12 mouse cellular contexts compared by ENCODE assay signal in the genomic region with DNA sequence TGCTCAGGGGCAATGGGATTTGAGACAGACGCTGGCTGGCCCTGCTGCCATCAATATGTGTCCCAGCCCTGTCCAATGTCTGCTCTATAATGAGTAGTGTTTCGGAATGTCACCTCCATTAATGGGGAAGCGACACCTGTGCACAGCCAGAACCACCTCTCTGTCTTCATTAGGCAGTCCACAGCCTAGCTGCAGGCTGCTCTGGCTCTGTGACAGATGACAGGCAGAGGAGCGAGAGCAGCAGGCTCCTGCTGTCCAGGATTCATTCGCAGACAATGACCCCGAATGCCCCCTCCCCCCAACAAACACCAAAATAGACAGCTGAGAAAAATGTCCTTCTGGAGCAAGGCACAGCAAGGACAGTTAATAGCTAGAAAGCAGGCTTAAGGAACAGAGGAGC. TPM values are rescaled to one million over a fixed set of nuclear protein-coding genes. Genes with fewer than 3 reads are reported as not detected.
DNase-seq lines count a peak whose midpoint lies in the region; ATAC-seq and TF ChIP-seq lines count a peak whose summit lies in the region.
"Had no signal": no experiment of that assay in that cellular context is flagged by ENCODE, and none has a peak within 500 bp of the region (broad histone marks: within the 10 kb centered on the region; RNA-seq: fewer than 3 reads in every experiment).

No protein-coding gene starts in this region.

- no peak for TF ChIP-seq CTCF in heart, postnatal 0 days (IDR thresholded peaks at IDR 0.05; ENCODE audit: low read depth)

- no peaks in the 10 kb centered on the region for H3K9me3 ChIP-seq in heart, postnatal 0 days (replicated peaks; ENCODE audit: control insufficient read depth, low read length)
- no peaks in the 10 kb centered on the region for H3K9me3 ChIP-seq in hindbrain, embryonic 10.5 days
- no peaks in the 10 kb centered on the region for H3K9me3 ChIP-seq in midbrain, embryonic 16.5 days (replicated peaks; ENCODE audit: control insufficient read depth, low read length, poor library complexity, severe bottlenecking)
- H3K9me3 ChIP-seq: lung, embryonic 15.5 days had no signal

- H3K4me2 ChIP-seq in heart, postnatal 0 days (ENCODE audit: low read depth, low read length), result no peak overlapping the region
- no peak overlapping the region for H3K4me2 ChIP-seq in midbrain, embryonic 16.5 days (ENCODE audit: low read length)

- no peak for TF ChIP-seq EP300 in heart, postnatal 0 days (IDR thresholded peaks at IDR 0.05; ENCODE audit: low read depth)

- H3K27me3 ChIP-seq in heart, postnatal 0 days (ENCODE audit: control insufficient read depth, insufficient read depth, low read length), result peaks cover 40% of the 10 kb centered on the region
- peaks cover 26% of the 10 kb centered on the region; the same call in 1 of the 2 replicates for H3K27me3 ChIP-seq in hindbrain, embryonic 10.5 days (ENCODE audit: insufficient read depth, poor library complexity, severe bottlenecking)
- H3K27me3 ChIP-seq in midbrain, embryonic 16.5 days (ENCODE audit: control insufficient read depth, insufficient read depth, low read depth, low read length), result no peaks in the 10 kb centered on the region

- no peaks in the 10 kb centered on the region for H3K4me1 ChIP-seq in heart, postnatal 0 days (ENCODE audit: control insufficient read depth, insufficient read depth)
- H3K4me1 ChIP-seq in hindbrain, embryonic 10.5 days (replicated peaks), result peaks cover 45% of the 10 kb centered on the region
- H3K4me1 ChIP-seq in midbrain, embryonic 16.5 days (ENCODE audit: control insufficient read depth, insufficient read depth, low read length), result peaks cover 54% of the 10 kb centered on the region

- no peak overlapping the region for H3K4me3 ChIP-seq in heart, postnatal 0 days (ENCODE audit: low read depth, low read length)
- H3K4me3 ChIP-seq in hindbrain, embryonic 10.5 days, result no peak overlapping the region
- H3K4me3 ChIP-seq in midbrain, embryonic 16.5 days (ENCODE audit: low read depth, low read length), result no peak overlapping the region

- no peak for ATAC-seq in heart, postnatal 0 days (ENCODE audit: insufficient read depth, low read depth)
- peak; percentile 47 for ATAC-seq in midbrain, embryonic 16.5 days

- no peak overlapping the region for H3K27ac ChIP-seq in heart, postnatal 0 days (ENCODE audit: low read depth)
- H3K27ac ChIP-seq in hindbrain, embryonic 10.5 days, result peak overlapping the region; percentile 72
- H3K27ac ChIP-seq in midbrain, embryonic 16.5 days (ENCODE audit: low read length), result peak overlapping the region; percentile 62
- H3K27ac ChIP-seq: lung, embryonic 15.5 days had no signal

- WGBS in heart, postnatal 0 days, result 43% methylated on average over 6 of the region's 6 CpGs
- WGBS in hindbrain, embryonic 10.5 days, result 26% methylated on average over 6 of the region's 6 CpGs
- 20% methylated on average over 6 of the region's 6 CpGs for WGBS in midbrain, embryonic 16.5 days

- no peaks in the 10 kb centered on the region for H3K36me3 ChIP-seq in heart, postnatal 0 days (replicated peaks; ENCODE audit: control insufficient read depth, insufficient read depth, low read length)
- no peaks in the 10 kb centered on the region for H3K36me3 ChIP-seq in hindbrain, embryonic 10.5 days
- no peaks in the 10 kb centered on the region for H3K36me3 ChIP-seq in midbrain, embryonic 16.5 days (ENCODE audit: control insufficient read depth, insufficient read depth, low read length)
- H3K36me3 ChIP-seq: lung, embryonic 15.5 days had no signal

- peak; percentile 2 for DNase-seq in heart, postnatal 0 days (ENCODE audit: low spot score)
- no peak for DNase-seq in heart, adult 11 months
- peak; percentile 30 to 38 for DNase-seq in cerebellum, postnatal 36 days
- peak; percentile 47 for DNase-seq in hindbrain, embryonic 10.5 days (ENCODE audit: low spot score)
- no peak for DNase-seq in left cerebral cortex, postnatal 10 days (ENCODE audit: extremely low spot score in 1 of 2, low spot score in 2 of 2)
- DNase-seq in T-cell, adult 2 months (ENCODE audit: low spot score), result no peak

- H3K9ac ChIP-seq in heart, postnatal 0 days (replicated peaks; ENCODE audit: low read depth, low read length), result no peak overlapping the region
- H3K9ac ChIP-seq in midbrain, embryonic 16.5 days (ENCODE audit: low read depth, low read length), result peak overlapping the region; percentile 7; the same call in 1 of the 2 replicates
- H3K9ac ChIP-seq: lung, embryonic 15.5 days had no signal

- intact Hi-C loops in left cerebral cortex, postnatal 10 days (cut with DNase I), result loop anchor here (5.0 kb wide), 1 partner anchor 94 kb away; no protein-coding TSS in a partner anchor

RNA-seq across cellular contexts. Expression of gene Gm10188, which starts 16.5 kb away (rescaled TPM):
- total RNA-seq in heart, postnatal 0 days (2014; rRNA removed; ENCODE audit: low replicate concordance), result not detected in 2 replicates
- not detected in 2 replicates for polyA plus RNA-seq in heart, postnatal 0 days (2015; fragmentation: Nextera tagmentation; extraction: Ambion mirVana)
- 0.24 and 0.31 TPM in 2 replicates for polyA plus RNA-seq in hindbrain, embryonic 10.5 days (2016; fragmentation: Nextera tagmentation; extraction: Ambion mirVana)
- 0.28 and 0.63 TPM in 2 replicates for polyA plus RNA-seq in midbrain, embryonic 16.5 days (2015; fragmentation: Nextera tagmentation; extraction: Ambion mirVana)
- not detected for total RNA-seq in left cerebral cortex, postnatal 10 days (2021)
- total RNA-seq: heart, adult 8-10 months; neutrophil, adult 5-6 weeks had no signal
- polyA plus RNA-seq: intestine, embryonic 14.5 days; limb, embryonic 11.5 days; lung, embryonic 15.5 days had no signal

RNA-seq across cellular contexts. Expression of gene AC124108.1, which starts 21.8 kb away (rescaled TPM):
- total RNA-seq in heart, postnatal 0 days (2014; rRNA removed; ENCODE audit: low replicate concordance), result 0.39 TPM in 1 of 2 replicates, not detected in the other
- polyA plus RNA-seq in heart, postnatal 0 days (2015; fragmentation: Nextera tagmentation; extraction: Ambion mirVana), result not detected in 2 replicates
- polyA plus RNA-seq in hindbrain, embryonic 10.5 days (2016; fragmentation: Nextera tagmentation; extraction: Ambion mirVana), result 1.6 and 2.8 TPM in 2 replicates
- polyA plus RNA-seq in midbrain, embryonic 16.5 days (2015; fragmentation: Nextera tagmentation; extraction: Ambion mirVana), result 2.8 and 4.0 TPM in 2 replicates
- 1 to 10 TPM; 3.2 TPM for total RNA-seq in left cerebral cortex, postnatal 10 days (2021)
- total RNA-seq: neutrophil, adult 5-6 weeks had no signal

RNA-seq across cellular contexts. Expression of gene Lemd1, which starts 21.8 kb away (rescaled TPM):
- not detected in 2 replicates for total RNA-seq in heart, postnatal 0 days (2014; rRNA removed; ENCODE audit: low replicate concordance)
- polyA plus RNA-seq in heart, postnatal 0 days (2015; fragmentation: Nextera tagmentation; extraction: Ambion mirVana), result not detected in 2 replicates
- polyA plus RNA-seq in hindbrain, embryonic 10.5 days (2016; fragmentation: Nextera tagmentation; extraction: Ambion mirVana), result 2.6 and 7.7 TPM in 2 replicates
- 16.2 and 18.0 TPM in 2 replicates for polyA plus RNA-seq in midbrain, embryonic 16.5 days (2015; fragmentation: Nextera tagmentation; extraction: Ambion mirVana)
- 1 to 10 TPM; 4.4 to 5.2 TPM for total RNA-seq in left cerebral cortex, postnatal 10 days (2021)
- total RNA-seq: heart, adult 8-10 months; neutrophil, adult 5-6 weeks had no signal

Comparison
In these comparisons a context has a peak if more than half of its experiments do, and no peak if none do; other contexts are left out.
1. DNase-seq: peak in heart, postnatal 0 days (single experiment), cerebellum, postnatal 36 days (2 of 2) and hindbrain, embryonic 10.5 days (single experiment); none in heart, adult 11 months (single experiment), left cerebral cortex, postnatal 10 days (0 of 2) and T-cell, adult 2 months (single experiment).